Mouse (Mus musculus) T-helper 2 cell (primary cell): ENCODE results near the gene Gm20431.

Experiments
- in situ Hi-C: fragments of 300-600 bp; cut with MboI, MseI; formaldehyde crosslinking; loops from one replicate; pipeline ENCODE4 v1.15.1; 2025; ENCODE audit warnings: high pct_unique_total_duplicates

Gene Gm20431

DNA sequence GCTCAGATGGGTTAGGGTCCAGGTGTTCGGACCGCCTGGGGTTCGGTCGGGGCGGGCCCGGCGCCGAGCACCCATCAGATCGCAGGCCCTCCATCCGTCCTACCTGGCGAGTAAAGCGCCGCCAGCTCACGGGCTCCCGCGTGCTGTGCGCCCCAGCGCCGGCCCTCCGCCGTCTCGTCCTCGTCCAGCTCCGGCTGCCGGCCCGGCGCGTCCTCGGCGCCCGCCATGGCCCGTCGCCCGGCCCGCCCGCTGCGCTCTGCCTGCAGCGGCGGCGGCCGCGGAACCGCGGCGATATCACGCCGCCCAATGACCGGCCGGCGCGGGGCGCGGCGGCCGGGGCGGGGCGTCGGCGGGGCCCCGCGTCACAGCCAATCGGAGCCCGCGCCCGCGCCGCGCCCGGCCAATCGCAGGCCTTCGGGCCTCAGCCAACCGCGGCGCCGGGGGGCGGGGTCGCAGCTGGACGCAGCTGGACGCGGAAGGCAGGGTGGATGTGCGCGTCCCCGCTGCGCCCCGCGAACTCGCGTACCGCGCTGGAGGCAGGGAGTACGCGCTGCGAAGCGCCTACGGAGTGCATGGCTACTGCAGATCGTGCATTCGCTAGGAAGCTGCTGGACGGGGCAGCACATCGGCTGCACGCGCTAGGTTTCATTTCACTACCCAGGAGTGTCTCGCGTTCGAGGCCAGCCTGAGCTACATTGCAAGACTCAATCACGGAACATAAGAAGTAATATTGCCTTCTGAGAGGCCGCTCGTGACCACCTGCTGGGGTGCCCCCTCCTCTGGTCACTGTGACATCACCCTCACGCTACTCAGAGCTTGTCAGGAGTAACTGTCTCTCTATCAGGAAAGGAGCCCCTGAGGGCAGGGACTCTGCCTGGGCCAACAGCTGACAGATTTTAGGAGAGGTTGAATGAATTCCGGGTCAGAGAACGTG, at the start of gene Gm20431:
Gene Gm20431 (minus strand): TSS at position 227 of the 934 bp plus-strand sequence.
- in situ Hi-C loops, result no loop called here

DNA sequence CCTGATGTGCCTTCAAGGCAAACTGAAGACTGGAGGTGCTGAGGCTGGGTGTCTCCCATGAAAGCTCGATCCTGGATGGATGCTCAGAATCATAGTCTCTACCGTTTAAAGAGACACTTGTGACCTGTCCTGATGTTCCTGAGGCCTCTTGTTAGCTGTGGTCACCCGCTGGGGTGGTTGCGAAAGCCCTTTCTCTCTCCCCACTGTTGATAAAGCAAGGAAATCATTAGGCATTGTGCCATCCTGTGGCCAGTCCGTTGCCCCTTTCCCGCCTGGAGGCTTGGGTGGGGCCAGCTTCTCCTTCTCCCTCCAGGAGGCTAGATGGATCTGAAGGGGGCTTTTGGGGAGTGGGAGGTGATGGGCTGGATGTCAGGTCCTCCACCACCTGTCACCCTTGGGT, 49.3 kb upstream of the Gm20431 start:
- in situ Hi-C loops, result no loop called here

GRCm38 (mm10) chr2:167709969-167710368, 48.7 kb upstream of the Gm20431 start:
- in situ Hi-C loops, result no loop called here

- in situ Hi-C loops, result no loop called here
These were observed 47.1 kb upstream of the Gm20431 start for GRCm38 (mm10) chr2:167708373-167708772.

GRCm38 (mm10) chr2:167706183-167706939, 45.1 kb upstream of the Gm20431 start:
- in situ Hi-C loops, result no loop called here

DNA sequence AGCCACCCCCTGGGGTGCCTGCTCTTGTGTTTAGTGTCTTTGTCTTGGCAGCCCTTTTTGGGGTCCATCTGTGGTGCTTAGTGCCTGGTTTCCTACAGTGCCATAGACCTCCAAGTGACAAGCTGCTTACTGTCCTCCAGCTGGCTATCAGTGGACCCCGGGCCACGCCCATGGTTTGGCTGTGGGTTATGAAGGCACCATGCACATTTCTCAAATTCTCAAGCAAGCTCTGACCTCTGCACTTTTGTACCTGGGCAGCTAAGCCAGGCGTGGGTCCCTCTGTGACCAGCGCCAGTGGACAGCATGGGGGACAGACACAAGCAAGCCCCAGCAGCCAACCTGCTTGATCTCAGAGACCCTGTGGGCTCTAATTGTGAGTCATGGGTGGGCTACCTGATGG, 43.1 kb upstream of the Gm20431 start:
- in situ Hi-C loops, result loop anchor here (5.0 kb wide), 1 partner anchor 68 kb away; no protein-coding TSS in a partner anchor

DNA sequence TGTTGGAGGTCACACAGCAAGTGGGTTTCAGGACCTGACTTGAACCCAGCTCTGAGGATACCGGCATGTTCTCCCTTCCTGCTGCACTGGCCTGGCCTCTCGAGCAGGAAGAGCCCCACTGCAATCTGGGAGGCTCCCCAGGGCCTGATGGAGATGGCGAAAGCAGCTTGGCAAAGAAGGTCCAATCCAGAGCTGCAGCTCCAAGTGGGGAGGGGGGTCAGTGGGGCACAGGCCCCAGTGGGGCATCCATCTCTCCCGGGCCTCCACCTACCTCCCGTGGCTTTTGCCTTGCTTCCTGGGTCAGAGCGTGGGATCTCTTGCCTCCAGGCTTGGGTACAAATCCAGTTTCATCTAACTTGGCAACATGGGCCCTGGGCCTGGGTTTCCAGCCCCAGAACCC, 40.8 kb upstream of the Gm20431 start:
- in situ Hi-C loops, result loop anchor here (5.0 kb wide), 1 partner anchor 70 kb away; no protein-coding TSS in a partner anchor

DNA sequence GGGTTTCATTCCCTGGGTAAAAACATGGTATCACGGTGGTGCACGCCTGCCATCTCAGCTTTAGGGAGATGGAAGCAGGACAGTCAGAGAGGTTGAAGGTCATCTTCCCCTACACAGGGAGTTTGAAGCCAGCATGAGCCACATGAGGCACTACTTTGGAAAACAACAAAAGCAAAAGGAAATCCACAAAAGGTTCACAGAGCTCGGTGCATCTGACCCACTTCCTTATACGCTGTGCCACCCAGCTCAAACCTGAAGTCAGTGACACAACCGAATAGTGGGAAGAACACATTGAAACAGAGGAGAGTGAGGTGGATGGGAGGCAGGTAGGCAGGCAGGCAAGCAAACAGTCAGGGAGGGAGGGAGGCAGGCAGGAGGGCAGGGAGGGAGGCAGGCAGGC, 40.2 kb upstream of the Gm20431 start:
- in situ Hi-C loops, result loop anchor here (5.0 kb wide), 1 partner anchor 71 kb away; no protein-coding TSS in a partner anchor

DNA sequence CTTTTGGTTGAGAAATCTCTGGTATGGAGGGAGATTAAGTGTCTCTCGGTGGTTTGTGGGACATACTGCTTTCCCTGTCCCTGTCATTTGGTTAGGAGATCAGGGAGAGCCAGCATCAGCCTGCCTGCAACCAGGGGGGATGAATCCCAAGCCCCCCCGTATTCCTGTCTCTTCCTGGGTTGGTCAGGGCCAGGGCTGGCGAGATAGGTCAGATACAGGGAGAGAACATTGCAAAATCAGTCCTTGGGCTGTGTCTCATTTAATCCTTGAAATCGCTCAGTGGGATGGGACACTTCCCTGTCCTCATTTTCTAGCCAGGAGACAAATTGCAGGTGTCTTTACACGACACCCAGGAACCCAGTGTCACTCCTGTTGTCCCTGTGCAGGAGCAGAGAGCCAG, 38.7 kb upstream of the Gm20431 start:
- in situ Hi-C loops, result loop anchor here (5.0 kb wide), 1 partner anchor 72 kb away; no protein-coding TSS in a partner anchor

DNA sequence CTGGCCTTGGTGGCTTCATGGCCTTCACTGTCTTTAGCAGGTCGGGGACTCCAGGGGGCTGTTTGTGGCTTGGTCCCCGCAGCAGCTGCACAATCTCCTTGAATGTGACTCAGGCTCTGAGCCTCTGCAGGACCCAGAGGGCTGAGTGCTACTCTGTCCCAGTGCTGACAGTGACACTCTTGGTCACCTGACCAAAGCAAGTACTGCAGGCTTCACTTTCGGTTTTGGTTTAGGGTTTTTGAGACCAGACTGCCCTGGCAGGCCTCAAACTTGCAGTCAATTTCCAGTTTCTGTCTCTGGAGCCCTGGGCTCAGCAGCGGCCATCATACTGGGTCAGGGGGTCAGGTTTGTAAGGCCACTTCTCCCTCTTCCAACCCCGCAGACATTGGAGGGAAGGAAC, 36.6 kb upstream of the Gm20431 start:
- in situ Hi-C loops, result no loop called here

- in situ Hi-C loops, result no loop called here
These were observed 34.8 kb upstream of the Gm20431 start for GRCm38 (mm10) chr2:167696143-167696542.

GRCm38 (mm10) chr2:167695491-167695890, 34.2 kb upstream of the Gm20431 start:
- in situ Hi-C loops, result no loop called here

DNA sequence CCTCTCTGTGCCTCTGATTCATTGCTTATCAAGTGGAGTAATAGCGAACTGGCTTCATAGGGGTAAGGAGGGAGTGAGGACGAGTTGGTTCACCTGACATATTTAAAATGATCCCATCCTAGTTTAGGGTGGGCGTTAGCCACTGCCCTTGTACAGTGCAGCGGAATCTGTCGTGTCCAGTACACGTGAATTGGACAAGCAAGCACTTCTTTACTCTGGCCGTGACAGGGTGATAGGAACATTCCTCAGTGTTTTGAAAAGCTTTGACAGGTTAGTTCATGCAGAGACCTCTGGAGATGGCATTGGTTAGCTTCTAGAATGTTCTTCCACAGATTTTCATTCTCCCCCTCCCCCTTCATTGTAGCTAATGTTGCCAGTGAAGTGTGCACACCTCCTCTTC, 33.7 kb upstream of the Gm20431 start:
- in situ Hi-C loops, result no loop called here

GRCm38 (mm10) chr2:167694244-167694643, 32.9 kb upstream of the Gm20431 start:
- in situ Hi-C loops, result no loop called here

DNA sequence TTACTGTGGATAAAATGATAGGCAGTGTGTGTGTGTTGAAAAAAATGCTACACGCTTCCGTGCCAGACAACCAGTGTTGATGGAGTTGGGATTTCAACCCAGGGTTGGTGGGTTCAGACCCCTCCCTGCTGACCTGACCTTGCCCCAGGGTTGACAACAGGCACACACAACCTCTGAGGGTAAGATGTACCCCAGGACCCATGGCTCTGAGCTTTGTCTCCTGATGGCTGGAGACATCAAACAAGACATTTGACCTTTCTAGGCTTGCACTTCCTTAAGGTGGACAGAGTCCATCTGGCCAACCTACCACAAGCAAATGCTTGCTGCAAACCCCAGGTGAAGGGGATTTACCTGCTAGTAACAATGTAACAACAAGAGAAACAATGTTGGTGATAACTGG, 32.2 kb upstream of the Gm20431 start:
- in situ Hi-C loops, result no loop called here

DNA sequence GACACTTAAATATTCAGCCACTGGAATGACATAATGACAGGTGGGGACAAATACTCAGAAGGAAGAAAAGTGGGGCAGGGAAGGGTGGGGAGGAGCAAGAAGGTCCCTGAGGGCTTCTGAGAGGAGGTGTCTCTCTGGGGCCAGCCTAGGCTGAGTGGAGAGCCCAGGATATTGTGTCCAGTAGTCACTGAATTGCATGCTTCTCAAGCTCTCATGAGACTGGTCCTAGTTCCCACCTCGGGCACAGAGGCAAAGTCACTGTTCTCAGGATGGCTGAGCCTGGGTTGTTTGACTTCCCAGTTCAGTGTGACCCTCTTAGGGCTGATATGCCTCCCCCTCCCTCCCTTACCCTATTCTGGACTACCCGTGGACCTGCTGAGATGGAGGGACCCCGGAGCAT, 31.5 kb upstream of the Gm20431 start:
- in situ Hi-C loops, result no loop called here

DNA sequence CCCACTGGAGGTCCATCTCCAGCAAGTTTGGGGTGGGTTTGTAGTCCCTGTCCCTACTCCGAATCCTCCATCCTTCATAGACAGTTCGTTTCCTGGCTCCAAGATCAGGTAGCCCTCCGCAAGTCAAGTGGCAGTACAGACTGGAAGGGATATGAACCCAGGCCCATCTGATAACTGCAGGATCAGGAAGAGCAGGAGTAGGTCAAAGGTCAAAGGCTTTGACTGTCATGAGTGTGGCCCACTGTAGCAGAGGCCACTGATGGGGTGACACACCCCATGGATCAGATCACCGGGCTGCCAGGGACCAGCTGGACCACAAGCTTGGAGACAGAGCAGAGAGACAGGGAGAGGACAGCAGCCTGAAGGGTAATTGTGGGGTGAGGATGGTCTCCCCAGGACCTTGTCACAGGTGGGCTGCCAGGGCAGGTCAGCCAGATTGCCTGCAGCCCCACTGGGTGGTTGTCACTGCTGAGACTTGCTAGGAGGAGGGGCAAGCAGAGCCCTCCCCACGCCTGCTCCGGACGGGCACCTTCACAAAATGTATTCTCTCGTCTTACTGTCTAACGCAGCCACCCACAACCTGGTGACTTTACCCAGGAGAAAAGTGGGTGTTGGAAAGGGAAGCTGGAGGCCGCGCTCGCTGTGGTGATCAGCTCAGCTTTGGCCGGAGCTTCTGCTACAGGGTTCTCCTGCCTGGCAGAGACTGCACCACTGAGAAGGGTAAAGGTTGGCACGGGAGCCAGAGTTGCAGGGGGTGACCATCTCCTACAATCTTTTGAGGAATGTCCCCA, 30.8 kb upstream of the Gm20431 start:
- in situ Hi-C loops, result no loop called here

DNA sequence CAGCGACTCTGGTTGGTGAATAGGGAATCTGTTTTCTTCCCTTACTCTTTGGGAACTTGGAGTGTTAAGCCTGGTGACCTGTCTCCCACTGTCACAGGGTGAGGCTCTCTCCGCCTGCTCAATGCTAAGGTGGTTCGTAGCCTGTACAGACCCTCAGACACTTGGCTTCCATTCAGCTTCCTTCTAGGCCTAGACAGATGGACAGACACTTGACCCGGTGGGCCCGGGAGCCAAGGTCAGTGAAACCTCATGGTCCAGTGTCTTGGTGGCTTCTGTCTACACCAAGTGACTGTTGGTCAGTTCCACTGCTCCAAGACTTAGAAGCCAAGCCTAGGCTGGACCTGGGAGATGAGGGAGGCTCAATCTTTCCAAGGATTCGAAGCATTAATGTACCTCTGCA, 30.1 kb upstream of the Gm20431 start:
- in situ Hi-C loops, result no loop called here

GRCm38 (mm10) chr2:167690962-167691311, 29.6 kb upstream of the Gm20431 start:
- in situ Hi-C loops, result no loop called here

DNA sequence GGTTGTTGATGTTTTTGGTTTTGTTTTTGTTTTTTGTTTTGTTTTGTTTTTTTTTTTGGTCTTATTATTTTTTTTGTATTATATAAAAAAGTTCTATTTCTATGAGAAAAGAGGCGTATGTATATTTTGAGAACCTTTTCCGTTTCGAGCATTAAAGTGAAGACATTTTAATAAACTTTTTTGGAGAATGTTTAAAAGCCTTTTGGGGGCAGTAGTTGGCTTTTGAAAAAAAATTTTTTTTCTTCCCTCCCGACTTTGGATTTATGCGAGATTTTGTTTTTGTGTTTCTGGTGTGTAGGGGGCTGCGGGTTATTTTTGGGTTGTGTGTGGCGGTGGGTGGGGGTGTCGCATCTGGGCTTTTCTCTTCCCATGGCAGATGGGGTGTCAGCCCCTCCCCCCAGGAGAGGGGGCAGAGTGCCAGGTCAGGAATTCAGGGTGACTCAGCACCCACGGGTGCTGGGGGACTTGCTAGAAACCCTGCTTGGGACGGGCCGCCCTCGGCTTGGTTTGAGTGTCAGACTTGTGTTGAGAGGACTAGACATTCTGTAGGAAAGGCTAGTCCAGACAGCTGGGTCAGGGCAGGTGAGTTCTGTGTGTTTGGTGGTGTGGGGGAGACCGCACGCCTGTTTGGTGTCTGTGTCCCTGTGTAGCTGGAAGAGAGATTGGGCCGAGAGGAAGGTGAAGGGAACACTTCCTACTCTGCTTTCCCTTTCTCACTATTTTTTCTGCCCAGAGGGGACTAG, 29.1 kb upstream of the Gm20431 start:
- in situ Hi-C loops, result no loop called here
